Mouse (Mus musculus) forebrain, postnatal 0 days (tissue): Measurements from ENCODE around the gene Sned1. TPM values are rescaled to one million over a fixed set of nuclear protein-coding genes. Genes with fewer than 3 reads are reported as not detected.

Source experiments
- ATAC-seq: fragments of 200-750 bp; cut with Nextera tagmentation; 2 replicates; pipeline ENCODE4 v1.8.0; 2017; ENCODE audit warnings: mild to moderate bottlenecking, moderate library complexity
- DNase-seq: peaks from one replicate; pipeline ENCODE4 v3.0.0-alpha.2; 2015
- H3K27ac ChIP-seq: fragments of 300-500 bp; sonication (generic); 2 replicates; pipeline ENCODE4 v1.5.1; 2014; ENCODE audit warnings: low read depth, mild to moderate bottlenecking, antibody characterized with exemption, low read length, moderate library complexity, mixed read lengths
- H3K27me3 ChIP-seq: fragments of 300-500 bp; sonication (generic); 2 replicates; pipeline ENCODE4 v1.6.1; 2014; ENCODE audit warnings: mild to moderate bottlenecking, low read length, mixed read lengths; ENCODE audit not compliant: insufficient read depth
- H3K36me3 ChIP-seq: fragments of 300-500 bp; sonication (generic); 2 replicates; pipeline ENCODE4 v1.6.1; 2014; ENCODE audit warnings: mild to moderate bottlenecking, moderate library complexity; ENCODE audit not compliant: insufficient read depth
- H3K4me1 ChIP-seq: fragments of 300-500 bp; sonication (generic); 2 replicates; pipeline ENCODE4 v1.6.1; 2014; ENCODE audit warnings: antibody characterized with exemption; ENCODE audit not compliant: insufficient read depth
- H3K4me2 ChIP-seq: fragments of 300-500 bp; sonication (generic); 2 replicates; pipeline ENCODE4 v1.6.1; 2014; ENCODE audit warnings: low read depth, mild to moderate bottlenecking, moderate library complexity
- H3K4me3 ChIP-seq: fragments of 300-500 bp; sonication (generic); 2 replicates; pipeline ENCODE4 v1.5.1; 2014; ENCODE audit warnings: low read depth, low read length, mixed read lengths
- H3K9ac ChIP-seq: fragments of 300-500 bp; sonication (generic); 2 replicates; pipeline ENCODE4 v1.6.1; 2014; ENCODE audit warnings: mild to moderate bottlenecking
- H3K9me3 ChIP-seq: fragments of 300-500 bp; sonication (generic); 2 replicates; pipeline ENCODE4 v1.6.1; 2016; ENCODE audit warnings: low read length
- CTCF ChIP-seq: sonication (generic); IDR thresholded peaks from 2 replicates; pipeline ENCODE4 v1.5.1; 2016; ENCODE audit warnings: antibody characterized with exemption, control low read depth, low read depth
- WGBS: fragments of 180-500 bp; shearing (Covaris S2); extraction: QIAGEN DNeasy Blood & Tissue Kit; methylation state at CpG from one replicate; pipeline ENCODE4 v1.1.7; 2014; 5-methylcytosine and 5-hydroxymethylcytosine counted together
- polyA plus RNA-seq: library from polyadenylated mRNA; unstranded; fragments of >200 nt; fragmentation: Nextera tagmentation; extraction: Ambion mirVana; gene quantifications from 2 replicates; pipeline ENCODE4 v1.2.1, GENCODE M21; 2015
- total RNA-seq: library from RNA; depleted of rRNA; stranded (reverse); fragments of >200 nt; gene quantifications from 2 replicates; pipeline ENCODE4 v1.2.3, GENCODE M21; 2014

Sned1 gene
- total and polyA plus RNA-seq, 2 experiments from 2014 or later, result 2.8 to 10.6 TPM

DNA sequence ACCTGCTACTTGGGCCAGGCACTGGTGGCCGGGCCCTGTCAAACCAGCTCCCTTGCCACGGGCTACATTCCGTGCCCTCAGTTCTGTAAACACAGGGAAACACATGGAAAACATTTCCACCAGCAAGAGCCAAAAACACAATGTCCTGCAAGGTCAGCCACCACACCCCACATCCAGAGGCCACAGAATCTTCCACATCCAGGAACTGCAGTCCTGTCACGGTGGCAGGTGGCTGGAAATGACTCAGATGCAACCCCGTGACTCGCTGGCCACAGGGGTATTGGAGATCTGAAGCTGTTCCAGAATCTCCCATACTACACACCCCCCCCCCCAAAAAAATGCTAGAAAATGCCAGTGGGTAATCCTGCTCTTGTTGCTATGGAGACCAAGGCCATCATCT, 6.4 kb upstream of the Sned1 start:
- ATAC-seq (no peak), DNase-seq (no peak)
- H3K9ac ChIP-seq, result no peak overlapping the region
- no peaks in the 10 kb centered on the region for H3K27me3 ChIP-seq
- no peak overlapping the region for H3K27ac ChIP-seq
- H3K36me3 ChIP-seq, result no peaks in the 10 kb centered on the region
- H3K4me1 ChIP-seq, result no peaks in the 10 kb centered on the region
- 90% methylated on average over 6 of the region's 6 CpGs for WGBS
- TF ChIP-seq CTCF, result no peak
- H3K4me2 ChIP-seq, result no peak overlapping the region
- H3K9me3 ChIP-seq, result no peaks in the 10 kb centered on the region
- H3K4me3 ChIP-seq, result no peak overlapping the region

DNA sequence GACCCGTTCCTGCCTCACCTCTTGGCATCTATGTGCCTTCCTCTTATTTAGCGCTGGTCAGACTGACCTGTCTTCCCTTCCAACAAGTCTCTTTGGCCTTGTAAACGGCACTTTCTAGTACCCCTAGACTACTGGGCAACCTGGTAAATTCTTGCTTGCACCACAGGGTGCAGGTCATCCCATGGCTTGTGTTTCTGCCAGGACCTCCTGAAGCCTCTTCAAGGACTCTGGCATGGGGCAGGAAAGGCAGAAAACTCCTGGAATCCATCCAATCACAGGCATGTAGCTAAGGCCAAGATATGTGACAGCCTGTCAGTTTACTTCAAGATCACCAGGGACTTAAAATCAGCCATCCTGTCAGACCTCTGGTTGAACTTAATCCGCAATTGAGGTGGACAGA, 6.0 kb upstream of the Sned1 start:
- Histone ChIP-seq H3K4me1 (no peaks in the 10 kb centered on the region), H3K4me2 (no peak overlapping the region), H3K9me3 (no peaks in the 10 kb centered on the region), H3K9ac (no peak overlapping the region), H3K36me3 (no peaks in the 10 kb centered on the region), H3K27ac (no peak overlapping the region), H3K4me3 (no peak overlapping the region), H3K27me3 (no peaks in the 10 kb centered on the region)
- ATAC-seq (no peak), DNase-seq (no peak)
- no peak for TF ChIP-seq CTCF
- 82% methylated on average over 4 of the region's 4 CpGs for whole genome bisulfite sequencing

DNA sequence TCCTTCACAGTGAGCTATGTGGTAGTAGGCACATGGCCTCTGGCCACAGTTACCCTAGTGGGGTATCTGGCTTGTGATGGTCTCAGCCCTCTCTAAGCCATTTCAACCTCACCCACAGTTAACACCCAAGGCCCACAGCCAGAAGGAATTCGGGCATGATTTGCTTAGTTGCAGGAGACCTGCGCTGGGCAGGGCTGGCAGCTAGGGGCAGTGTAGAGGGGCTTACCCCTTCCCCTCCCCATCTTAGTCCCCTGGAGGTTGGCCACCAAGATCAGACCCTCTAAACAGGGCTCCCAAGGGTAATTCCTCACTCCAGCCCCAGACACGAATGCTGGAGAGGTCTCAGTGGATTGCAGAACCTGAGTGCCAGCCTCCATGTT, 894 bp downstream of the Sned1 start:
- Histone ChIP-seq H3K9me3 (no peaks in the 10 kb centered on the region), H3K27me3 (0 out of 2 replicates have a peak, but pooled peaks cover 3% of the 10 kb centered on the region), H3K4me2 (peak overlapping the region; percentile 100), H3K36me3 (no peaks in the 10 kb centered on the region), H3K4me3 (peak overlapping the region; percentile 51), H3K4me1 (no peaks in the 10 kb centered on the region; the same call in 1 of the 2 replicates), H3K27ac (no peak overlapping the region), H3K9ac (no peak overlapping the region)
- ATAC-seq, result peak; percentile 70
- peak; percentile 64 for TF ChIP-seq CTCF
- 13% methylated on average over 3 of the region's 3 CpGs for WGBS
- DNase-seq, result peak; percentile 44

DNA sequence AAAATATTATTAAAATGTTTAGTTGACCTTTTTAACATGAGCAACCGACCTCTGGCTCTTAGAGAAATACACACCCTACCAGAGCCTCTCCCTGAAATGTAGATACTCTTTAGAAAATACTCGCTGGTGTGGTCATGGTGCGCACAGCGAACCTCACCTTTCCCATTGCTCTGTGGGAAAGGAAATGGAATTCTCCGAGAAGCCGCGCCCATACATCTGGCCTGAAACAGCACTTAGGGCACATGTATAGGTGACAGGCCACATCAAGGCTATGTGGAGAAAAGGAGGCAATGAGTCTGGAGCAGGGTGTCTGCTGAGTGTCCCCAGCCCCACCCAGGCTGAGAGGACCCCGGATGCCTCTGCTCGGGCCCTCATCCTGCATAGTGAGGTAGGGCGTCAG, 2.0 kb downstream of the Sned1 start:
- Histone ChIP-seq H3K4me1 (no peaks in the 10 kb centered on the region; the same call in 1 of the 2 replicates), H3K4me3 (no peak overlapping the region), H3K9ac (no peak overlapping the region), H3K9me3 (no peaks in the 10 kb centered on the region), H3K27ac (no peak overlapping the region), H3K36me3 (no peaks in the 10 kb centered on the region), H3K27me3 (0 out of 2 replicates have a peak, but pooled peaks cover 3% of the 10 kb centered on the region), H3K4me2 (no peak overlapping the region)
- TF ChIP-seq CTCF, result no peak
- ATAC-seq (no peak), DNase-seq (no peak)
- 93% methylated on average over 10 of the region's 10 CpGs for WGBS

DNA sequence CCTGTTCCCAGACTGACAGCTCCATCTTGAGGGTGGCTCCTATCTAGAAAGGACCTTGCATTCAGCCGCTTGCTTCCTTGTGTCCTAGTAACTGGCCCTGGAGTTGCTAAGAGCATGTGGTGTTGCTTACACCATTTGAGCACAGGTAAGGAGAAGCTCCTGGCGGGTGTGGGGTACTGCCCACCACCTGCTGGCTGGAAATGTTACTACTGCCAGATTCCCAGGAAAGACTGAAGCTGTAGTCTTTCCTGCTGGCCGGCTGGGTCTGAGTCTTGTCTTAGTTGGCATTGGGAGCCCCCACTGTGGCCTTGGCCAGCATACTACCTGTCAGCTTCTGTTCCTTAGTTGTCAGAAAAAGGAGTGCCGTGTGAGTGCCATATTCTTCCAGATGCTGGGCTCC, 2.6 kb downstream of the Sned1 start:
- no peak overlapping the region for H3K4me2 ChIP-seq
- H3K36me3 ChIP-seq, result no peaks in the 10 kb centered on the region
- ATAC-seq (no peak), DNase-seq (no peak)
- no peak overlapping the region for H3K9ac ChIP-seq
- peak; percentile 46 for TF ChIP-seq CTCF
- WGBS, result 55% methylated on average over 4 of the region's 4 CpGs
- no peaks in the 10 kb centered on the region for H3K9me3 ChIP-seq
- no peak overlapping the region for H3K27ac ChIP-seq
- no peaks in the 10 kb centered on the region; the same call in 1 of the 2 replicates for H3K4me1 ChIP-seq
- H3K4me3 ChIP-seq, result no peak overlapping the region
- H3K27me3 ChIP-seq, result 0 out of 2 replicates have a peak, but pooled peaks cover 3% of the 10 kb centered on the region

DNA sequence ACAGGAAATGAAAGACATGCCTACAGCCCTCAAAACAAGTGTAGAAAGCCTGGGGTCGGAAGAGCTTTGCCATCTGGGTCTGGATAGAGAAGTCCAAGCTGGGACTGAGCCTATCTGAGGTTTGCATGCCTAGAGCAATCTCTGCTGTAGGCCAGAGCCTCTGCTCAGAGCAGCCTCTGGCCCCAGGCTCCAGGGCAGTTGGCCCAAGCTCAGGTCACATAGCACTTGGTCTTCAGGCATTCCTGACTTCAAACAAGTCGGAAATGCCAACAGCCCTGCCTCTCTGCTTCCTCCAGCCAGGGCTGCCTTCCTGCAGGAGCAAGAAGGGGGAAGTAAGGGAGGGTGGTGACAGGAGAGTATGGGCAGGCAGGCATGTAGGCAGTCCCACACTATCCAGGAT, 10.3 kb downstream of the Sned1 start:
- 83% methylated on average over 2 of the region's 2 CpGs for WGBS
- DNase-seq, result no peak
- Histone ChIP-seq H3K27ac (no peak overlapping the region), H3K9ac (no peak overlapping the region), H3K9me3 (no peaks in the 10 kb centered on the region), H3K4me2 (no peak overlapping the region), H3K4me1 (no peaks in the 10 kb centered on the region), H3K4me3 (no peak overlapping the region), H3K36me3 (no peaks in the 10 kb centered on the region), H3K27me3 (no peaks in the 10 kb centered on the region)
- ATAC-seq, result no peak
- no peak for TF ChIP-seq CTCF

DNA sequence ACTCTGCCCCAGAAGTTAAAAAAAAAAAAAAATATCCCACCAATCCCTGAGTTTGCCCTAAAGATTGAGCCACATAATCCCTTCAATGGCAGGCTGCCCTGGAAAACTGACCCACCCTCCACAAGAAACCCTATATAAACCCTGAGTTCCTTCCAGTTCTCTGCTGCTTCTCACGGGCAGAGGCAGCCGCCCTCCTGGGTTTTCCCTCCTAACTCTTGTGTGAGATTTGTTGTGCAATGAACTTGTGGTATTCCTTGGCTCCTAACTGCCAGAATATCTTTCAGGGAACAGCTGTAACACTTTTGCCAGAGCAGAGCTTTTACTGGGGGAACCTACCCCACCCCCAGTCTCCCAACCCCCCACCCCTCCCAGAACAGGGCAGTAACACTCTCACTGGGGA, 16.9 kb downstream of the Sned1 start:
- H3K36me3 ChIP-seq, result no peaks in the 10 kb centered on the region
- 52% methylated on average over 2 of the region's 2 CpGs for WGBS
- no peak for DNase-seq
- no peak for ATAC-seq
- H3K27ac ChIP-seq, result no peak overlapping the region
- H3K4me3 ChIP-seq, result no peak overlapping the region
- H3K9ac ChIP-seq, result no peak overlapping the region
- TF ChIP-seq CTCF, result no peak
- H3K4me2 ChIP-seq, result no peak overlapping the region
- no peaks in the 10 kb centered on the region for H3K27me3 ChIP-seq
- no peaks in the 10 kb centered on the region for H3K9me3 ChIP-seq
- H3K4me1 ChIP-seq, result no peaks in the 10 kb centered on the region

DNA sequence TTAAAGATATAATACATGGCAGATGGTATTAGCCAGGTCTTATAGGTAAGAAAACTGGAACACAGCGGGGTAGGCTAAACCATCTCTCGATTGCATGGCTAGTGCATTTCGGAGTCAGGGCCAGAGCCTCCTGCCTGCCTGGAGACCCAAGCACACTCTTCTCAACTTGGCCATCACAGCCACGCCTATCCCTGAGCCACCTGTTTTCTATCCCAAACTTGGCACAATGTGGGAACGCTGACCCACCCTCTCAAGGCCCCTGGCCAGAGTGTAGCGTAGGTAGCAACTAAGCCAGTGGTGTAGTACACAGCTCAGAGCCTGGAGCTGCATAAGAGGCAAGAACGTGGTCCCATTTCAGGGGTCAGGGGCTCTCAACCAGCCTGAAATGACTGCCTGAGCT, 20.1 kb downstream of the Sned1 start:
- Histone ChIP-seq H3K27me3 (no peaks in the 10 kb centered on the region), H3K27ac (no peak overlapping the region), H3K9ac (no peak overlapping the region), H3K4me2 (no peak overlapping the region), H3K4me1 (no peaks in the 10 kb centered on the region), H3K4me3 (no peak overlapping the region), H3K36me3 (no peaks in the 10 kb centered on the region), H3K9me3 (no peaks in the 10 kb centered on the region)
- whole genome bisulfite sequencing, result 90% methylated on average over 7 of the region's 7 CpGs
- no peak for ATAC-seq
- DNase-seq, result no peak
- TF ChIP-seq CTCF, result no peak
